Mouse (Mus musculus) adrenal gland, postnatal 36 days (tissue): Measurements from ENCODE around the gene 1700028P14Rik. TPM values are rescaled to one million over a fixed set of nuclear protein-coding genes. Genes with fewer than 3 reads are reported as not detected.

ENCODE experiments used
- DNase-seq, 2 experiments: peaks; one replicate each; pipeline ENCODE4 v3.0.0; 2021; ENCODE audit warnings: mixed read lengths in 1 of 2
- total RNA-seq, 2 experiments: library from RNA; stranded (reverse); gene quantifications; 2 replicates each; pipeline ENCODE4 v1.2.3; 2021

Gene 1700028P14Rik
- total RNA-seq, 2 experiments from 2014 or later = 0.33 TPM; not detected in 1

DNA sequence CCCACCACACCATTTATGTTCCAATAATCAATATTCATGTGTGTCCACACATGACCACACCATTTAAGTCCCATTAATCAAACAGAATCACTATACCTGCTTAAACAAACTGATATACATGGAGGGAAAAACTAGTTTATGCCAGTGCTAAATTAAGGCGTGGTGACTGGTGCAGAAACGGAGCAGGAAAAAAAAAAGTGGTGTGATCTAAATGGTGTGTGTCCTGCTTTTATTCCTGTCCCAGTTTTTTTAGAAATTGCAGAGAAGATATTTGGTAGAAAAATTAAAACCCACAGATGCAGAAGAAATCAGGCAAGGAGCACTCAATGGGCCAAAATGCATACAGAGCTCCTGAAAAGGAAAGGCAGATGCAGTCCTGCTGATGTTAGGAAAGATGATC is 44.7 kb downstream of the 1700028P14Rik start:
- DNase-seq = no peak

- no peak for DNase-seq
These were observed 57.7 kb downstream of the 1700028P14Rik start for GRCm38 (mm10) chr19:23594950-23595349.

DNA sequence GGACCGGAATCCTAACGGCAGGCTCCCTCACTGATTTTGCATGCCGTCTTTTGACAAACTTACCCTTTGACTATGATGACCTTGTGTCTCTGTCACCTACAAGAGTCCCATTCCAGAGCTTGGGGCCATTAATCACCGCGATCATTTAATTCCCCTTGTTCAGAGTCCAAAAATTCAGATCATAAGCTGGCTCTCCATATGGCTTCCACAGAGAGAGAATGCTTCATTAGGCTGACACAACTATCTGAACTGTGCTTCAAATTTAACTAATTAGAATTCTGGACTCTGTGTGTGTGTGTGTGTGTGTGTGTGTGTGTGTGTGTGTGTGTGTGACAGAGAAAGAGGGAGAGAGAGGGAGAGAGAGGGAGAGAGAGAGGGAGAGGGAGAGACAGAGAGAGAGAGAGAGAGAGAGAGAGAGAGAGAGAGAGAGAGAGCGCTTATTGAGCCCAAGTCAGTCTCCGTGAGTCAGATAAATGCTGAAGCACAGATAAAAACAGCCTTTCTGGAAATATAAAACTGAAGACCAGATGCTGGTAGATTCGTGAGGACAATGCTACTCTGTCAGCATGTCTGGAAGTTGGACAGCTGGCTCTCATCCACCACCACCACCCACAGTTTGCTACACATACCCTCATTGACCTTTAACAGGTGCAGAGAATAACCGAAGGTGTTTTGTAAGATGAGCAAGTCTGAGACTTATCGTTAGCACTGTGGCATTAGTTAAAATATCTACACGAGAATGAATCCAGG is 73.8 kb downstream of the 1700028P14Rik start:
- DNase-seq = no peak

GRCm38 (mm10) chr19:23576685-23577084 is 75.9 kb downstream of the 1700028P14Rik start:
- no peak for DNase-seq

DNA sequence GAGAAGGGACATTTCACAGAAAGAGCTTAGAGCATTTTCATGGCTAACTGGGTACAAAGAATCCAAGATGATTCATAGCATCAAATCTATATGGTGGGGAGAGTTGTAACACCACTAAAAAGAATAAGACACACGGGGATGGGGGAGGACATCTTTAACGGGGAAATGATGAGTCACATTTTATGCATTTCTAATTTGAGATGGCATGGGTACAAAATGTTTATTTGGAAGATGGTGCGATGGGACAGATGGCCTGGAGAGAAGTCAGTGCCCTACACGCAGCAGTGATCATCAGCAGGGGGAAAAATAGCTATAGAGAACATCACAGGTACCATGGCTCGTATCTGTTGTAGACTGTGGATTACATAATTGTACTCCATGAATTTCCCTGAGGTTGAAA is 88.9 kb downstream of the 1700028P14Rik start:
- DNase-seq = no peak

DNA sequence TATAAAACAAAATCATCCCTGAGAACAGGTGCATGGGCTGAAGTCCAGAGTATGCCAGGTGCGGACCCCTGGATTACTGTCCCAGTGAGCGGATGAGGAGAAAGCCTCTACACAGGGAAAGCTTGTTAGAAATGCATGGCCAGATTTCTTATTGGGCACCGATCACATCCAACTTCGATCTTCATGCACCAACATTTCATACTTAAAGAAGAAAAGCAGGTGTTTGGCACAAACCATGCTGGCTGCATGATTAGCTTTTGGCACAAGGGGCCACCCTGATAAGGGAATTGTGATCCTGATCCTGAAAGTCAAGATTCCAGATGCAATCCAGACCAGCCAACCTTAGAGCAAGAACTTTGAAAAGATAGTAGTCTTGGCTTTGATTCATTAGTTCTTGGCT is 90.0 kb downstream of the 1700028P14Rik start:
- no peak for DNase-seq

DNA sequence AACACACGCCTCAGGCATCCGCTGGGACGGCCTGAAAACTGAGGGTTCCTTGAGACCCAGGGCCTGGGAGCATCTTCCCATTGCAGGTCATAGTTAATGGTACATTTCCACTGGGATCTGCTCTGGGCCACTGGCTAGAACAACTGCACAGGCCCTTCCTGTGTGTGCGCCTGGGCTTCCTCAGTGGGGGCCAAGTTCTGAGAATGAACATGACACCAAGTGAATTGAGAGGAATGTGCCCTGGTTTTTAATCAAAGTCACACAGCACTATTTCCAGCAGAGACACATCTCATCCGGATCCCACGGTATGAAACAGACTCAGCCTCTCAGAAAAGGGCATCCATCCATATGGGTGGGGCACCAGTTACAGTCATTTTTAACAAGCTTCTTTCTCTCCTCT is 90.6 kb downstream of the 1700028P14Rik start:
- no peak for DNase-seq

DNA sequence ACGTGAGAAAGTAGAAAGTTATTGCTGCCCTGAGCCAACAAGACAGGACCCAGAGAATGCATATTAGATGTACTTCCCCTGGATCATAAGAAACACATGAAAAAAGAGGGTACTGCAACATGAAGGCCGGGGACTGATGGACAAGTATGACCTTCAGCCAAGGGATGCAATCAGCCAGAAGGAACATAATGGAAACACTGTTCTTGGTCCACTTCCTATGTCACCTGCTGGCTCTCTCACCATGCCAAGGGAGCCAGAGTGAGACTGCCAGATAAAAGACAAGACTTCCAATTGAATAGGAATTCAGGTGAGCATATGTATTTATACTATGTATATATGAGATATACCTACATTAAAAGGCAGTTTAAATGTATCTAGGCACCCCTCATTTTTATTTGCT is 99.2 kb downstream of the 1700028P14Rik start:
- DNase-seq = no peak

DNA sequence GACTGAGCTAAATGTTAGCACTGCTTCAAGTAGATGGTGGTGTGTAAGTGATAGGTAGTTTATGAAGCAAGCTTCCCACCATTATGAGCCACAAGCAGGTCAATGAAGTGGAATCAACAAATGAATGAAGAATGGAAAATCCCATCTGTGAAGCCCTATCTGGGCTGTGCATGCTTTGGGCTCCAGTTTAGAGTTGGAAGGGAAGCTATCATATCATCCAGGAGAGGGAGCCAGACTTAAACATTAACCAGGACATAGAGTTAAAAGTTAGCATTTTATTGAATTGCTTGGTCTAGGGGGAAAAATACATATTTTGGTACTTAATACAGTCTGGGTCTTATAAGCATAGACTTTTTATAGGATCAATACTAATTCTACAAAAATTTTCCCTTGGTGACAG is 107.0 kb downstream of the 1700028P14Rik start:
- no peak for DNase-seq

- DNase-seq = no peak
These were observed 109.2 kb downstream of the 1700028P14Rik start for GRCm38 (mm10) chr19:23543244-23544004.

- DNase-seq = peak in 1 of 2 experiments; percentile 9
These were observed 109.9 kb downstream of the 1700028P14Rik start for GRCm38 (mm10) chr19:23542759-23543158.

DNA sequence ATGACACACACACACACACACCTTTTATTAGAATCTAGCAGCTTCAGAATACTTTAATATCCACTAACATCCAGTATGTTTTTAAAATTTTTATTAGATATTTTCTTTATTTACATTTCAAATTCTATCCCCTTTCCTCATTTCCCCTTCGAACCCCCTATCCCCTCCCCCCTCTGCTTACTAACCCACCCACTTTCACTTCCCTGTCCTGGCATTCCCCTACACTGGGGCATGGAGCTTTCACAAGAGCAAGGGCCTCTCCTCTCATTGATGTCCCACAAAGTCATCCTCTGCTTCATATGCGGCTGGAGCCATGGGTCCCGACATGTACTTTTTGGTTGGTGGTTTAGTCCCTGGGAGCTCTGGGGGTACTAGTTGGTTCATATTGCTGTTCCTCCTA is 116.9 kb downstream of the 1700028P14Rik start:
- no peak for DNase-seq

DNA sequence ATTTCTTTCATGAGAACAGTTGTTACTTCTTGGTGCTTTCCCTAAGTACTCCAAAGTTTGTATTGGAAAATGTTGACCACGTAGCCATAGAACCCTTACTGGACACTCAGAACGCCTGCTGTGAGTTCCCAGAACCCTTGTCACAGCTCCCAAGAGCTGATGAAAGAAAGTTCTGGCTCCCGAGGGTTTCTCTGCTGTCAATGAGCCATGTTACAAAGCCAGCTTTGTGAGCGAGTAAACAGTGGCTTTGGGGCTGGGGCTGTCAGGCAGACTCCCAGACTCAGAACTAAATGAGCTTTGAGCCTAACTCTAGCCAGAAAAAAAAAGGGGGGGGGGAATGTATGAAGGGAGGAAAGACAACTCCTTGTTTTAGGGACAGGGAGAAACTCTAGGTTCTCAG is 120.7 kb downstream of the 1700028P14Rik start:
- DNase-seq = peak in 1 of 2 experiments; percentile 6

- DNase-seq = peak; percentile 51 to 75
These were observed 128.9 kb downstream of the 1700028P14Rik start for GRCm38 (mm10) chr19:23523711-23524110.

- DNase-seq = no peak
These were observed 130.8 kb downstream of the 1700028P14Rik start for GRCm38 (mm10) chr19:23521831-23522230.

GRCm38 (mm10) chr19:23521071-23521470 is 131.5 kb downstream of the 1700028P14Rik start:
- DNase-seq = no peak

GRCm38 (mm10) chr19:23520629-23521028 is 132.0 kb downstream of the 1700028P14Rik start:
- DNase-seq = no peak

GRCm38 (mm10) chr19:23518477-23518876 is 134.1 kb downstream of the 1700028P14Rik start:
- no peak for DNase-seq

DNA sequence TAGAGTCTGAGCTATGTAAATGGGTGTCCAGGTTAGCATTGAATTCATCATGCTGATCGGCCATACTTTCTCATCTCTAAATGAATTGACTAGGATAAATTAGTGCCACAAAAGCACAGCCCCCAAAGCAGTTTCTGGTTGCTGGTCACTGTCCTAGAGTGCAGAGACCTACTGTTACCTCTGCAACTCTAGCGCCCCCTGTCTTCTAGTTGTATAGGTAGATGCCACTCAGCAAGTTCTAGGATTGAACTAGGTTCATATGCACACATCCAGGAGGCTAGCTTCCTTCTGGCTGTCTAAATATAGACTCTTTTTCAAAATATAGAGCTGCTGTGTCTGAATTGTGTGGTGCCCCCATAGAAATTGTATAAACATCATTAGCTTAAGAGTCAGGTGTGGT is 141.3 kb downstream of the 1700028P14Rik start:
- DNase-seq = peak in 1 of 2 experiments; percentile 14
